Mouse (Mus musculus) induced T-regulatory cell, adult 2 months (primary cell): ENCODE results near the gene Ski.
"Not testable (repeated sequence)": the region's sequence is repeated elsewhere in the genome, so short reads cannot be mapped to it uniquely, and the experiment has no call there.

ENCODE experiments used
- DNase-seq: peaks from one replicate; pipeline ENCODE4 v3.0.0-alpha.2; 2012; ENCODE audit warnings: low read depth

Ski gene

GRCm38 (mm10) chr4:155222552-155222840, at the start of gene Ski:
TSS of gene Ski (minus strand) at chr4:155222592.
- no peak for DNase-seq

GRCm38 (mm10) chr4:155268382-155268781, 46.0 kb upstream of the Ski start:
- peak; percentile 58 for DNase-seq

- DNase-seq = no peak
Measured at GRCm38 (mm10) chr4:155267639-155268175, 45.3 kb upstream of the Ski start.

- DNase-seq = no peak
Measured at GRCm38 (mm10) chr4:155267047-155267543, 44.7 kb upstream of the Ski start.

GRCm38 (mm10) chr4:155264521-155265321, 42.3 kb upstream of the Ski start:
- DNase-seq = no peak

GRCm38 (mm10) chr4:155252253-155252652, 29.9 kb upstream of the Ski start:
- no peak for DNase-seq

GRCm38 (mm10) chr4:155251147-155251546, 28.8 kb upstream of the Ski start:
- DNase-seq = no peak

GRCm38 (mm10) chr4:155250361-155251117, 28.1 kb upstream of the Ski start:
- no peak for DNase-seq

GRCm38 (mm10) chr4:155249648-155250351, 27.4 kb upstream of the Ski start, which contains the start of gene Faap20:
TSS of gene Faap20 (plus strand) at chr4:155249802.
- DNase-seq = peak; percentile 92

- peak; percentile 97 for DNase-seq
Measured at GRCm38 (mm10) chr4:155249257-155249647, 26.9 kb upstream of the Ski start.

GRCm38 (mm10) chr4:155248054-155248453, 25.7 kb upstream of the Ski start:
- DNase-seq = not testable (repeated sequence)

GRCm38 (mm10) chr4:155246691-155247105, 24.3 kb upstream of the Ski start:
- no peak for DNase-seq

- DNase-seq = no peak
Measured at GRCm38 (mm10) chr4:155245770-155246492, 23.5 kb upstream of the Ski start.

GRCm38 (mm10) chr4:155243233-155243632, 20.8 kb upstream of the Ski start:
- DNase-seq = no peak

- DNase-seq = no peak
Measured at GRCm38 (mm10) chr4:155242292-155242691, 19.9 kb upstream of the Ski start.

GRCm38 (mm10) chr4:155241789-155242188, 19.4 kb upstream of the Ski start:
- no peak for DNase-seq

GRCm38 (mm10) chr4:155239494-155239893, 17.1 kb upstream of the Ski start:
- DNase-seq = no peak

- DNase-seq = no peak
Measured at GRCm38 (mm10) chr4:155238276-155238675, 15.9 kb upstream of the Ski start.

- no peak for DNase-seq
Measured at GRCm38 (mm10) chr4:155236737-155237385, 14.5 kb upstream of the Ski start.

GRCm38 (mm10) chr4:155235311-155236119, 13.1 kb upstream of the Ski start:
- DNase-seq = peak; percentile 84
